Mouse (Mus musculus) small intestine, adult 2 months (tissue): ENCODE measurements around the gene Lrrc30. TPM values are rescaled to one million over a fixed set of nuclear protein-coding genes. Genes with fewer than 3 reads are reported as not detected.

Experiments used
- H3K27ac ChIP-seq: fragments of 200-500 bp; 2 replicates; pipeline ENCODE4 v1.5.1; 2012; ENCODE audit warnings: low read depth, low read length, control low read depth, inconsistent platforms; ENCODE audit not compliant: insufficient read depth
- H3K27me3 ChIP-seq: fragments of 200-500 bp; 2 replicates; pipeline ENCODE4 v1.6.1; 2012; ENCODE audit warnings: mild to moderate bottlenecking, moderate library complexity, low read length, inconsistent platforms; ENCODE audit not compliant: control insufficient read depth, insufficient read depth
- H3K36me3 ChIP-seq: fragments of 200-500 bp; 2 replicates; pipeline ENCODE4 v1.6.1; 2012; ENCODE audit warnings: mild to moderate bottlenecking, low read length, control low read depth, inconsistent platforms; ENCODE audit not compliant: control insufficient read depth, insufficient read depth
- H3K4me1 ChIP-seq: fragments of 200-500 bp; 2 replicates; pipeline ENCODE4 v1.6.1; 2012; ENCODE audit warnings: low read length, inconsistent platforms, mixed read lengths; ENCODE audit not compliant: control insufficient read depth, insufficient read depth, insufficient read length
- H3K4me3 ChIP-seq: fragments of 200-500 bp; 2 replicates; pipeline ENCODE4 v1.5.1; 2012; ENCODE audit warnings: low read depth, mild to moderate bottlenecking, control low read depth, inconsistent platforms, low read length, moderate library complexity
- CTCF ChIP-seq: fragments of 200-500 bp; IDR thresholded peaks from 2 replicates; pipeline ENCODE4 v1.5.1; 2012; ENCODE audit warnings: low read depth, mild to moderate bottlenecking, control low read depth, inconsistent platforms, low read length, moderate library complexity, mixed read lengths; ENCODE audit not compliant: insufficient replicate concordance, insufficient read length; ENCODE audit errors: extremely low read depth
- POLR2A ChIP-seq: fragments of 200-500 bp; IDR thresholded peaks from 2 replicates; pipeline ENCODE4 v1.6.1; 2012; ENCODE audit warnings: low read depth, mild to moderate bottlenecking, control low read depth, inconsistent platforms, low read length, moderate library complexity
- whole genome bisulfite sequencing: fragments of 180-500 bp; shearing (Covaris S2); methylation state at CpG from one replicate; pipeline ENCODE4 v1.1.7; 2018; 5-methylcytosine and 5-hydroxymethylcytosine counted together
- polyA plus RNA-seq: library from polyadenylated mRNA; depleted of rRNA; stranded (reverse); fragments of >200 nt; gene quantifications from 2 replicates; pipeline ENCODE4 v1.2.3, GENCODE M21; 2012; rRNA removed

The Lrrc30 gene
- polyA plus RNA-seq, 1 experiment = not detected

DNA sequence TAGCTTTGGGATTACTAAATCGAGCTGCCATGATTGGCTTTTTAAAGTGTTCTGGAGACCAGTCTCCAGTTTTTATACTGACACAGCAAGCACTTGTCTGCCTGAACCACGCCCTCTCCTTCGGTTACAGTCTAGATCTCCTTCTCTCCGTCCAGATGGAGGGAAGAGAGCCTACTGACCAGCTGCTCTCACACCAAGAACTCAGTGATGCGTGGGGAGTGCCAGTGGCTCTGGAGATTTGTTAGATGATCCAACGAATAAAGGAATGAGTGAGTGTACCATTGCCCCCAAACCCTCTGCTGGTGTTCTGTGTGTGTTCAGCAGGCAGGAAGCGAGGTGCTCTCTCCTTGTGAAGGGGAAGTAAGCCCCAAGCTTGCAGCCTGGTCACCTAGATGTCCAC is 48.0 kb downstream of the Lrrc30 start:
- TF ChIP-seq CTCF (no peak), POLR2A (no peak)
- WGBS = 54% methylated on average over 7 of the region's 7 CpGs
- Histone ChIP-seq H3K36me3 (no peaks in the 10 kb centered on the region), H3K4me3 (no peak overlapping the region), H3K4me1 (no peaks in the 10 kb centered on the region), H3K27me3 (no peaks in the 10 kb centered on the region), H3K27ac (no peak overlapping the region)

DNA sequence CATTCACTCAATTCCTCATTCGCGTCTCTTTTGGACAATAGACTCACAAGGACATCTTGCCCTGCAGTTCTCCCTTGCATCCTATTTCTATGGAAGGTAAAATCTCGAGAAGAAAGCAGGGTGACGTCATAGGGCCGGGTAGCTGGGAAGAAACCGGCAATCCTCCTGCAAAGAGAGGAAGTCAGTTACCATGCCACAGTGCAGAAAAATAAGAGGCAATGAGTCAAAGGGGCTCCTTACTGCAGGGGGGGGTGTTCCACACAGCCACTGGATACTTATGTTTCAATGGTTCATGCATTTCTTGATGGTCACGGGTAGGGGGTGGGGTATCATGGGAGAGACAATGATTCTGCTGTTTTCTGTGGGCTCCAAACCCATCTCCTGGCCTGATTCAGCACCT is 49.1 kb downstream of the Lrrc30 start:
- no peaks in the 10 kb centered on the region for H3K27me3 ChIP-seq
- H3K4me3 ChIP-seq = no peak overlapping the region
- WGBS = 61% methylated on average over 7 of the region's 7 CpGs
- TF ChIP-seq CTCF = no peak
- no peak for TF ChIP-seq POLR2A
- H3K4me1 ChIP-seq = no peaks in the 10 kb centered on the region
- H3K27ac ChIP-seq = no peak overlapping the region
- H3K36me3 ChIP-seq = no peaks in the 10 kb centered on the region

- Histone ChIP-seq H3K36me3 (no peaks in the 10 kb centered on the region), H3K4me3 (no peak overlapping the region), H3K4me1 (no peaks in the 10 kb centered on the region), H3K27ac (no peak overlapping the region), H3K27me3 (no peaks in the 10 kb centered on the region)
- TF ChIP-seq POLR2A = no peak
- TF ChIP-seq CTCF = no peak
- WGBS = 79% methylated on average over 4 of the region's 4 CpGs
Observed at GRCm38 (mm10) chr17:67582681-67583356, 49.7 kb downstream of the Lrrc30 start.

- no peaks in the 10 kb centered on the region for H3K27me3 ChIP-seq
Observed at GRCm38 (mm10) chr17:67581839-67582238, 50.7 kb downstream of the Lrrc30 start.

More at GRCm38 (mm10) chr17:67581839-67582238, 50.7 kb downstream of the Lrrc30 start:
- 70% methylated on average over 5 of the region's 5 CpGs for WGBS
- H3K36me3 ChIP-seq = no peaks in the 10 kb centered on the region
- H3K4me1 ChIP-seq = no peaks in the 10 kb centered on the region
- no peak overlapping the region for H3K27ac ChIP-seq
- TF ChIP-seq POLR2A (no peak), CTCF (no peak)
- H3K4me3 ChIP-seq = no peak overlapping the region

Other genes with a start within 250 kb of the Lrrc30 start
- gene Lama1, start 64.5 kb upstream of the Lrrc30 start, polyA plus RNA-seq = 0.96 and 1.2 TPM in 2 replicates